Mouse (Mus musculus) midbrain, postnatal 0 days (tissue): ENCODE results near the gene 0610009B22Rik. TPM values are rescaled to one million over a fixed set of nuclear protein-coding genes. Genes with fewer than 3 reads are reported as not detected.
"Not testable (repeated sequence)": the region's sequence is repeated elsewhere in the genome, so short reads cannot be mapped to it uniquely, and the experiment has no call there.

ENCODE experiments used
- ATAC-seq: fragments of 200-750 bp; cut with Nextera tagmentation; 2 replicates; pipeline ENCODE4 v1.8.0; 2017; ENCODE audit warnings: moderate number of reproducible peaks, mild to moderate bottlenecking, moderate TSS enrichment, moderate library complexity; ENCODE audit not compliant: low FRiP score
- DNase-seq: peaks from one replicate; pipeline ENCODE4 v3.0.0-alpha.2; 2015; ENCODE audit warnings: low spot score
- H3K27ac ChIP-seq: fragments of 300-500 bp; sonication (generic); 2 replicates; pipeline ENCODE4 v1.5.1; 2014; ENCODE audit warnings: low read depth, mild to moderate bottlenecking, low read length, mixed read lengths
- H3K27me3 ChIP-seq: fragments of 300-500 bp; sonication (generic); 2 replicates; pipeline ENCODE4 v1.6.1; 2014; ENCODE audit warnings: low read length, control low read depth, mixed read lengths; ENCODE audit not compliant: insufficient read depth
- H3K36me3 ChIP-seq: fragments of 300-500 bp; sonication (generic); 2 replicates; pipeline ENCODE4 v1.6.1; 2014; ENCODE audit warnings: low read length, control low read depth, mixed read lengths; ENCODE audit not compliant: insufficient read depth
- H3K4me1 ChIP-seq: fragments of 300-500 bp; sonication (generic); 2 replicates; pipeline ENCODE4 v1.6.1; 2014; ENCODE audit warnings: mild to moderate bottlenecking, control low read depth, antibody characterized with exemption, low read length, mixed read lengths; ENCODE audit not compliant: insufficient read depth
- H3K4me2 ChIP-seq: fragments of 300-500 bp; sonication (generic); 2 replicates; pipeline ENCODE4 v1.6.1; 2014; ENCODE audit warnings: low read depth, mild to moderate bottlenecking, low read length, mixed read lengths; ENCODE audit not compliant: poor library complexity, severe bottlenecking
- H3K4me3 ChIP-seq: fragments of 300-500 bp; sonication (generic); 2 replicates; pipeline ENCODE4 v1.5.1; 2014; ENCODE audit warnings: low read depth, mild to moderate bottlenecking, low read length, moderate library complexity
- H3K9ac ChIP-seq: fragments of 300-500 bp; sonication (generic); replicated peaks from 2 replicates; pipeline ENCODE4 v1.6.1; 2014; ENCODE audit warnings: mild to moderate bottlenecking, low read length, moderate library complexity, mixed read lengths; ENCODE audit not compliant: poor library complexity, severe bottlenecking
- H3K9me3 ChIP-seq: fragments of 300-500 bp; sonication (generic); 2 replicates; pipeline ENCODE4 v1.6.1; 2016; ENCODE audit warnings: low read length, control low read depth
- CTCF ChIP-seq: IDR thresholded peaks from 2 replicates; pipeline ENCODE4 v1.5.1; 2016; ENCODE audit warnings: antibody characterized with exemption, mild to moderate bottlenecking
- WGBS: fragments of 180-500 bp; shearing (Covaris S2); extraction: QIAGEN DNeasy Blood & Tissue Kit; methylation state at CpG from one replicate; pipeline ENCODE4 v1.1.7; 2014; 5-methylcytosine and 5-hydroxymethylcytosine counted together
- polyA plus RNA-seq: library from polyadenylated mRNA; unstranded; fragments of >200 nt; fragmentation: Nextera tagmentation; extraction: Ambion mirVana; gene quantifications from 2 replicates; pipeline ENCODE4 v1.2.1, GENCODE M21; 2015
- total RNA-seq: library from RNA; depleted of rRNA; stranded (reverse); fragments of >200 nt; gene quantifications from 2 replicates; pipeline ENCODE4 v1.2.3, GENCODE M21; 2014; rRNA removed

The 0610009B22Rik gene
- total RNA-seq (22.7 and 31.8 TPM in 2 replicates), polyA plus RNA-seq (81.9 and 83.4 TPM in 2 replicates)

DNA sequence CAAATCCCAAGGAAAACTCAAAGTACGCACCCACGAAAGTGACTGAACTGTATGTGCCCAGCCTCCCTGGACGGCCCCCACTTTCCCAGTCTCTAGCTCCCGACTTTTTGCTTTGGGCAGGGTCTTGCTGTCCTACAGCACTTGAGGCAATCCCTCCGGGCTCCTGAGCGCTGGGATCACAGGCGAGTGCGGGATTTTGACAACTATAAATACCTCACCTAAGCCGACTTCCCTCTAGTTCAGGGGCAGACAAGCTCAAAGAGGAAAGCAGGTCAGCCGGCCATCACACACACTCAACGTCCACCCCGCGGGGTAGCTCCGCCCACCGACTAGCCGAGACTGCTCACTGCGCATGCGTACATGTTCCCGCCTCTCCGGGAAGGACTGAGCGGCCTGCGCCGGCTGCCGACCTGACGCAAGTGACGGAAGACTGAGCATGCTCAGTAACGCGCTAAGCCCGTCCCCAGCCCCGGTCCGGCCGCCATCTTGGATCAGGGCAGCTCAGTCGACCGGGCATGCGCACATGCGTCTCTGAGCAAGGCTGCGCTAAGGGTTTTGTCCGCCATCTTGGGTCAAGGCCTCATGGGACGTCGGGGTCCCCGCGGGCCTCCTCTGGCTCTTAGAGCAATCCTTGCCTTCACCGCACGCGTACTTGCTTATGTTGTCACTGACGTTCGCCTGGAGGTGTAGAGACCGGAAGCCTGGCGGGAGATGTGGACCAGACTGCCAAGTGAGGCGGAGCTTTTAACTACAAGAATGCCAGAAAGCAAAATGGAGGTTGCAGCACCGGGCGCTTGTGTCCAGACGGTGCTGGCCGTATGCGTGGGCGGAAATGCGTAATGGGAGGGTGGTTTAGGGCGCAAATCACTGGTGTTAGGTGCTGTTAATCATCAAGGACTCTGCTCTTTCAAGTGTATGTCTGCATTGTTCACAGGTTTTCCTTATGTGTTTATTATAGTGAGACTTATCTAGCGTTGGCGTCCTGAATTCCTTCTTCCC, at the start of gene 0610009B22Rik:
TSS of gene 0610009B22Rik (minus strand) at position 545 of the 999 bp plus-strand sequence.
- no peaks in the 10 kb centered on the region for H3K9me3 ChIP-seq
- WGBS = under 1% methylated on average over 60 of the region's 60 CpGs
- peak within 1 kb of the TSS; percentile 79 for H3K9ac ChIP-seq
- H3K4me2 ChIP-seq = peak within 1 kb of the TSS; percentile 71
- H3K27me3 ChIP-seq = no peaks in the 10 kb centered on the region
- DNase-seq (peak; percentile 100), ATAC-seq (peak; percentile 99)
- H3K27ac ChIP-seq = peak within 1 kb of the TSS; percentile 97
- no peak for TF ChIP-seq CTCF
- no peaks in the 10 kb centered on the region for H3K4me1 ChIP-seq
- peak within 1 kb of the TSS; percentile 71 for H3K4me3 ChIP-seq
- 0 out of 2 replicates have a peak, but pooled peaks cover 4% of the 10 kb centered on the region for H3K36me3 ChIP-seq

DNA sequence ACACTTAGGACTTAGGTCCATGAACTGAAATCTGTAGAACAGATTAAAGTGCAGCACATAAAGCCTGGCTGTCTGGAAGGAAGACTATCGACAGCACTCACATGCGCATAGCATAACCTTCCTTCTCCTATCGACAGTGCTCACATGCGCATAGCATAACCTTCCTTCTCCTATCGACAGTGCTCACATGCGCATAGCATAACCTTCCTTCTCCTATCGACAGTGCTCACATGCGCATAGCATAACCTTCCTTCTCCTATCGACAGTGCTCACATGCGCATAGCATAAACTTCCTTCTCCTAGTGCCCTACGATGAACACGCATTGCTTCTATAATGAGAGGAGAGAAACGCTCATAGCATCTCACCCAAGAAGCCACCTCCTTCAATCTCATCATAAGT, 45.5 kb upstream of the 0610009B22Rik start:
- not testable (repeated sequence) for ATAC-seq, DNase-seq, H3K4me2 ChIP-seq, H3K27ac ChIP-seq, H3K4me3 ChIP-seq, H3K9ac ChIP-seq, H3K4me1 ChIP-seq, H3K27me3 ChIP-seq, H3K9me3 ChIP-seq
- H3K36me3 ChIP-seq = peaks cover 24% of the 10 kb centered on the region
- WGBS = 97% methylated on average over 11 of the region's 13 CpGs

DNA sequence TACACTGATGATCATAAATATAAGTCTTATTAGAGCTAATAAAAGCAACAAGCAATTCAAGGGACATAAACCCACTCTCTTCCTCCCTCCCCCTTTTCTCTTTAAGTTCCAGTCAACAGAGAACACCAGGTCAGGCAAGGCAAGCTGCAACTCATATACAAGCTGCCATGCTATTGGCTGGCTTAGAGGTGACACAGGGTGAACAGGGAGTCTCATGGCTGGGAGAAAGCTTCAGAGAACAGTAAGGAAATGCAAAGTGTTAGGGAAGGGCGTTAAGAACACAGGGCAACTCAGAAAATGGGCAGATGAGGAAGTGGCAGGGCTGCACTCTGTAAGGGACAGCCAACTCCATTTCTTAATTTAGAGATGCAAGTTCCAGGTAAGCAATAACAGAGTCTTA, 44.2 kb upstream of the 0610009B22Rik start:
- no peak overlapping the region for H3K4me3 ChIP-seq
- H3K27ac ChIP-seq = no peak overlapping the region
- H3K4me1 ChIP-seq = no peaks in the 10 kb centered on the region
- no peak for TF ChIP-seq CTCF
- H3K4me2 ChIP-seq = no peak overlapping the region
- WGBS = 88% methylated on average over 1 of the region's 1 CpGs
- no peak overlapping the region for H3K9ac ChIP-seq
- DNase-seq = no peak
- H3K27me3 ChIP-seq = no peaks in the 10 kb centered on the region
- ATAC-seq = no peak
- peaks cover 22% of the 10 kb centered on the region for H3K36me3 ChIP-seq
- H3K9me3 ChIP-seq = no peaks in the 10 kb centered on the region

DNA sequence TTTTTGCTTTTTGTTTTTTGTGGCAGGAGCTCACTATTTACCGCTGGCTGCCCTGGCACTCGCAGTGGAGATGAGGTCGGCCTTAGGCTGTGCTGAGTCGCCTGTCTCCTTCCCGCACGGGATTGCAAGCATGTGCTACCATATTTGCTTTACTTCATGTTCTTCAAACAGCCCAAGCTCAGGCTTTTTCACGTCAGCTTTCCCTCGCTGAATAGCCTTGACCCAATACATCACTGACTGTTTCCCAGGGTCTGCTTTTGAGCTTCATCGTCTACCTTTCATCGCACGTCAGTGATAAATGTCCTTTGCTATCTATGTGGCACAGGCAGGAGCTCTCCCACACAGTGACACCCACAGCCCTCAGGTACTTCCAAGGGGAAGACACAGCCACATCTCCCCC, 32.4 kb upstream of the 0610009B22Rik start:
- no peak for ATAC-seq
- Histone ChIP-seq H3K4me1 (no peaks in the 10 kb centered on the region), H3K27me3 (no peaks in the 10 kb centered on the region), H3K4me3 (no peak overlapping the region), H3K4me2 (no peak overlapping the region), H3K36me3 (peaks cover 48% of the 10 kb centered on the region), H3K27ac (no peak overlapping the region), H3K9ac (no peak overlapping the region), H3K9me3 (no peaks in the 10 kb centered on the region)
- WGBS = 96% methylated on average over 11 of the region's 11 CpGs
- no peak for TF ChIP-seq CTCF
- no peak for DNase-seq

DNA sequence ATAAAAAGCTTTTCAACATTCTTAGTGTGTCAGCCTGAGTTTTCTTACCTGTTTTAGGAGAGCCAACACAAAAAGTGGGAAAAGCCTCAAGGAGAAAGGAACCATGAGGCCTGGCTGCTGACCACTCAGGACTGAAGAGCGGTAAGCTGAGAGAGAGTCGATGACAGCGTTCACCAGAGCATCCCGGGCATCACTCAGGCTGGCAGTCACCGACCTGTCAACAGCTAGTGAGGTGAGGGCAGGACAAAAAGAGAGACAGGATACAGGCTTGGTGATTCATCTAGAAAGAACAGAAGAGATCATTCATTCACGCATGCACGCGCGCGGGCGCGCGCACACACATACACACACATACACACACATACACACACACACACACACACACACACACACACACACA, 18.4 kb upstream of the 0610009B22Rik start:
- H3K9ac ChIP-seq = no peak overlapping the region
- H3K27ac ChIP-seq = no peak overlapping the region
- H3K4me1 ChIP-seq = no peaks in the 10 kb centered on the region
- H3K9me3 ChIP-seq = no peaks in the 10 kb centered on the region
- no peak overlapping the region for H3K4me2 ChIP-seq
- WGBS = 99% methylated on average over 13 of the region's 13 CpGs
- no peak overlapping the region for H3K4me3 ChIP-seq
- DNase-seq (no peak), ATAC-seq (no peak)
- TF ChIP-seq CTCF = no peak
- H3K27me3 ChIP-seq = no peaks in the 10 kb centered on the region
- H3K36me3 ChIP-seq = peaks cover 46% of the 10 kb centered on the region

DNA sequence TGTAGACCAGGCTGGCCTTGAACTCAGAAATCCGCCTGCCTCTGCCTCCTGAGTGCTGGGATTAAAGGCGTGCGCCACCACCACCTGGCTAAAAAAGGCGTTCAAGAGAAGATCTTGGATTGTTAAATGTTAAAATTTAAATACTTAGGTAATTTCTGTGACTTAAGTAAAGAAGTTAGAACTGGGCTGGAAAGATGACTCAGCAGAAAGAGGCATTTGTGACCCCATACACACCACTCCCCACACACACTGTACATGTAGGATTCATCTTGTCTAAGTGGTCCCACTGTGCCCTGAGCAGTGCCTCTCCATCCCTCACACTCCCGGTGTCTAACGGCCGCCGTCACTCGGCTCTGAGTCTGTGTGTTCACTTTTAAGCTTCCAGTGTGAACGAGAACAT, 17.8 kb upstream of the 0610009B22Rik start:
- Histone ChIP-seq H3K4me3 (no peak overlapping the region), H3K4me1 (no peaks in the 10 kb centered on the region), H3K4me2 (no peak overlapping the region), H3K9ac (no peak overlapping the region), H3K9me3 (no peaks in the 10 kb centered on the region), H3K36me3 (peaks cover 41% of the 10 kb centered on the region), H3K27me3 (no peaks in the 10 kb centered on the region), H3K27ac (no peak overlapping the region)
- no peak for ATAC-seq
- WGBS = 97% methylated on average over 10 of the region's 10 CpGs
- no peak for DNase-seq
- TF ChIP-seq CTCF = no peak
